Mouse (Mus musculus): Measurements from ENCODE around the gene Synj2. TPM values are rescaled to one million over a fixed set of nuclear protein-coding genes. Genes with fewer than 3 reads are reported as not detected.

The Synj2 gene
- total RNA-seq (2021): 100 to 1,000 TPM in 1 of 2 experiments, 10 to 100 TPM in 1; 84.0 to 123 TPM

GRCm38 (mm10) chr17:5941230-5942043 lies at the start of gene Synj2:
Synj2 (plus strand) TSS chr17:5941280.
- intact Hi-C loops (cut with DNase I): loop anchor here (1.0 to 2.0 kb wide), 2 partner anchors 33 to 78 kb away; no protein-coding TSS in a partner anchor
- DNase-seq (ENCODE audit: low spot score in 2 of 2): peak in 1 of 2 experiments; percentile 27

- intact Hi-C loops (cut with DNase I): no loop called here
- DNase-seq (ENCODE audit: low spot score in 2 of 2): no peak
These were observed 49.0 kb upstream of the Synj2 start for GRCm38 (mm10) chr17:5891933-5892683.

GRCm38 (mm10) chr17:5893092-5893491 lies 48.0 kb upstream of the Synj2 start:
- intact Hi-C loops (cut with DNase I): no loop called here
- no peak for DNase-seq (ENCODE audit: low spot score in 2 of 2)

GRCm38 (mm10) chr17:5893574-5894148 lies 47.4 kb upstream of the Synj2 start:
- DNase-seq (ENCODE audit: low spot score in 2 of 2): no peak
- intact Hi-C loops (cut with DNase I): no loop called here

GRCm38 (mm10) chr17:5896066-5896465 lies 45.0 kb upstream of the Synj2 start:
- no peak for DNase-seq (ENCODE audit: low spot score in 2 of 2)
- intact Hi-C loops (cut with DNase I): no loop called here

- intact Hi-C loops (cut with DNase I): no loop called here
- peak in 1 of 2 experiments; percentile 28 for DNase-seq (ENCODE audit: low spot score in 2 of 2)
These were observed 44.5 kb upstream of the Synj2 start for GRCm38 (mm10) chr17:5896607-5897006.

GRCm38 (mm10) chr17:5897326-5898200 lies 43.5 kb upstream of the Synj2 start:
- intact Hi-C loops (cut with DNase I): no loop called here
- DNase-seq (ENCODE audit: low spot score in 2 of 2): no peak

GRCm38 (mm10) chr17:5899251-5899650 lies 41.8 kb upstream of the Synj2 start:
- intact Hi-C loops (cut with DNase I): no loop called here

GRCm38 (mm10) chr17:5901381-5901780 lies 39.7 kb upstream of the Synj2 start:
- intact Hi-C loops (cut with DNase I): no loop called here
- no peak for DNase-seq (ENCODE audit: low spot score in 2 of 2)

More at GRCm38 (mm10) chr17:5899251-5899650, 41.8 kb upstream of the Synj2 start:
- DNase-seq (ENCODE audit: low spot score in 2 of 2): no peak

GRCm38 (mm10) chr17:5903630-5904301 lies 37.3 kb upstream of the Synj2 start:
- no peak for DNase-seq (ENCODE audit: low spot score in 2 of 2)
- intact Hi-C loops (cut with DNase I): no loop called here

GRCm38 (mm10) chr17:5909681-5910080 lies 31.4 kb upstream of the Synj2 start:
- DNase-seq (ENCODE audit: low spot score in 2 of 2): no peak
- intact Hi-C loops (cut with DNase I): no loop called here

- intact Hi-C loops (cut with DNase I): no loop called here
- peak; percentile 54 to 59 for DNase-seq (ENCODE audit: low spot score in 2 of 2)
These were observed 29.5 kb upstream of the Synj2 start for GRCm38 (mm10) chr17:5911591-5911990.

- no peak for DNase-seq (ENCODE audit: low spot score in 2 of 2)
- intact Hi-C loops (cut with DNase I): no loop called here
These were observed 28.3 kb upstream of the Synj2 start for GRCm38 (mm10) chr17:5912797-5913196.

GRCm38 (mm10) chr17:5914217-5914616 lies 26.9 kb upstream of the Synj2 start:
- no peak for DNase-seq (ENCODE audit: low spot score in 2 of 2)
- intact Hi-C loops (cut with DNase I): no loop called here

GRCm38 (mm10) chr17:5921954-5922353 lies 19.1 kb upstream of the Synj2 start:
- intact Hi-C loops (cut with DNase I): loop anchor here (10.0 kb wide), 1 partner anchor 477 kb away; the partner anchor contains the start of gene Tmem242
- no peak for DNase-seq (ENCODE audit: low spot score in 2 of 2)

- peak; percentile 57 to 58 for DNase-seq (ENCODE audit: low spot score in 2 of 2)
- intact Hi-C loops (cut with DNase I): loop anchor here (1.0 to 10.0 kb wide), 2 partner anchors 127 to 478 kb away; partner anchors contain the start of gene Tmem242
These were observed 17.8 kb upstream of the Synj2 start for GRCm38 (mm10) chr17:5923281-5923680.

- peak; percentile 30 to 78 for DNase-seq (ENCODE audit: low spot score in 2 of 2)
- intact Hi-C loops (cut with DNase I): loop anchor here (10.0 kb wide), 1 partner anchor 479 kb away; the partner anchor contains the start of gene Tmem242
These were observed 16.8 kb upstream of the Synj2 start for GRCm38 (mm10) chr17:5924238-5924637.

- intact Hi-C loops (cut with DNase I): loop anchor here (5.0 to 10.0 kb wide), 2 partner anchors 84 to 482 kb away; partner anchors contain the start of genes Snx9 and Tmem242
- no peak for DNase-seq (ENCODE audit: low spot score in 2 of 2)
These were observed 14.4 kb upstream of the Synj2 start for GRCm38 (mm10) chr17:5926710-5927109.

Data from left cerebral cortex, postnatal 25 days (tissue).